Comparison of ENCODE assay signal across 1 mouse cellular context in the genomic region with DNA sequence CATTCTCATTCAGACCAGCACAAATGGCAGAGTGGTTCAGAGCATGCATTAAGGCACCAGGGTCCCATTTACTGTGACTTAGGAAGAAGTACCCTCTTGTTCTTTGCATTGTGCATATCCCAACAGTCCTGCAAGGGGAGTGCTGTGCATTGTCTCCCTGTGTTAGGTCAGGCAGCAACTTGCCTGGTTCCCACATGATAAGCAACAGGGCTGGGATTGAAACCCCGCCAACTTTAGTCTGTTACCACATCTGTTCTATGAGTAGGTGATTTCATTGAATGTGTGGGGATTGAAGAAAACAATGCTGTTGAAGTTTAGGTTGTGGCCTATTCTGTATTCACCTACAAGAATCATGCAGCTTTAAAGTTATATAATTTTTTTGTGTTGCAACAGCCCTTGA.
TF ChIP-seq lines count a peak whose summit lies in the region.

No protein-coding gene starts in this region.

TF ChIP-seq in MEL, 35 proteins besides CTCF, POLR2A, EP300 and RAD21 (continued from another document):
- TF ChIP-seq ZKSCAN1 (IDR thresholded peaks at IDR 0.05; ENCODE audit: low read depth, low read length): no peak
- no peak for TF ChIP-seq MYC (IDR thresholded peaks at IDR 0.05; ENCODE audit: low read depth, low read length)
- TF ChIP-seq TCF12 (IDR thresholded peaks at IDR 0.05; ENCODE audit: low read depth, low read length): peak; percentile 50; the same call in 1 of the 2 replicates
- peak; percentile 55 for TF ChIP-seq ETS1 (IDR thresholded peaks at IDR 0.05; ENCODE audit: low read depth, low read length)
